Mouse (Mus musculus) megakaryocyte, embryonic 14.5 days (primary cell): ENCODE results near the gene Bag5.

Source experiments
- FLI1 ChIP-seq: IDR thresholded peaks from 2 replicates; pipeline ENCODE4 v1.6.1; 2012; ENCODE audit warnings: low read length, inconsistent platforms, mixed read lengths
- GATA1 ChIP-seq: IDR thresholded peaks from 3 replicates; pipeline ENCODE4 v1.6.1; 2012; ENCODE audit warnings: mixed read lengths, low read length, inconsistent platforms, borderline replicate concordance

GRCm38 (mm10) chr12:111677421-111677820 lies 35.6 kb downstream of the Bag5 start:
- TF ChIP-seq GATA1 (no peak), FLI1 (no peak)
